Mouse (Mus musculus): ENCODE data around the gene Gm13102. TPM values are rescaled to one million over a fixed set of nuclear protein-coding genes. Genes with fewer than 3 reads are reported as not detected.

The Gm13102 gene
- not detected in 2 replicates for polyA plus RNA-seq (2015; fragmentation: Nextera tagmentation; extraction: Ambion mirVana)

DNA sequence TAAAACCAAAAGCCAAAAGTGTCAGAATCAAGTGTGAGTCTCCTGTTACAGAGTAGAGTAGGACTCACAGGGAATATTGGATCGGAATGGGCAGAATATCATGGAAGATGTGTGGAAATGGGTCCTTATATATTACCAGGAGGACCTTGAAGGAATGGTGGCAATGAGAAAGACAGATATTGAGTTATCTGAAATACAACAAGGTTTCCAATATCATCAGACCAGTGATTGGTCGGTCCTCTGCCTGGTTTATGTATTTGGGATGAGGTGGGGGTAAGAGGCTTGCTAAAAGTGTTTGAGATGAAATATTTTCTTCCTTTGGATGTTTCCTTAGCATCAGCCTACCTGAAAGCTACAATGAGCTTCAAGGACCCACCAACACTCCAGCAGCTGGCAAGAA is at the start of gene Gm13102:
Gene Gm13102, plus strand, starts transcription at position 301 of the 400 bp plus-strand sequence.

DNA sequence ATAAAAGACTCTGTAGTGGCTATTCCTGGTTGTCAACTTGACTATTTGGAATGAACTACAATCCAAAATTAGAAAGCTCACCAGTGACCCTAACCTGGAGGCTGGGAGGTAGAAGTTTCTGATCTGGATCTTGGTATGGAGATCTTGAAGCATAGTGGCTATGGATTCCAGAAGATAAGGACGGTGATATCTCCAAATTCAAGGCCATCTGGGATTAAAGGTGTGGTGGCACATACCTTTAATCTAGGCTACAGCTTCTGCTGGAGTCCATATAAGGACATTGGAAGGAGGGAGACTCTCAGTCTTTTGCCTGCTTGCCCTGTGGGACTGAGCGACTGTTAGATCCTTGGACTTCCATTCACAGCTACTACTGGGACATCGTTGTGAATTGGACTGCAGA is 47.4 kb upstream of the Gm13102 start, which contains the start of gene Pramel4:
Gene Pramel4, plus strand, starts transcription at position 301 of the 400 bp plus-strand sequence.

Other genes starting within 250 kb of the Gm13102 start
- not detected in 2 replicates for gene Pramef6, start 206.1 kb upstream of the Gm13102 start, polyA plus RNA-seq (2015; fragmentation: Nextera tagmentation; extraction: Ambion mirVana)
- gene Pramef25, start 155.5 kb upstream of the Gm13102 start, polyA plus RNA-seq (2015; fragmentation: Nextera tagmentation; extraction: Ambion mirVana), result not detected in 2 replicates
- not detected in 2 replicates for gene Gm13101, start 139.5 kb upstream of the Gm13102 start, polyA plus RNA-seq (2015; fragmentation: Nextera tagmentation; extraction: Ambion mirVana)
- not detected in 2 replicates for gene Pramef17, start 112.1 kb upstream of the Gm13102 start, polyA plus RNA-seq (2015; fragmentation: Nextera tagmentation; extraction: Ambion mirVana)
- gene Pramel4, start 47.3 kb upstream of the Gm13102 start, polyA plus RNA-seq (2015; fragmentation: Nextera tagmentation; extraction: Ambion mirVana), result not detected in 2 replicates
- not detected in 2 replicates for gene Oog3, start 56.2 kb downstream of the Gm13102 start, polyA plus RNA-seq (2015; fragmentation: Nextera tagmentation; extraction: Ambion mirVana)
- not detected in 2 replicates for gene Oog2, start 84.2 kb downstream of the Gm13102 start, polyA plus RNA-seq (2015; fragmentation: Nextera tagmentation; extraction: Ambion mirVana)
- gene C87977, start 106.8 kb downstream of the Gm13102 start, polyA plus RNA-seq (2015; fragmentation: Nextera tagmentation; extraction: Ambion mirVana), result not detected in 2 replicates
- gene Pramel5, start 174.0 kb downstream of the Gm13102 start, polyA plus RNA-seq (2015; fragmentation: Nextera tagmentation; extraction: Ambion mirVana), result not detected in 2 replicates
- not detected in 2 replicates for gene Gm13128, start 223.8 kb downstream of the Gm13102 start, polyA plus RNA-seq (2015; fragmentation: Nextera tagmentation; extraction: Ambion mirVana)